Mouse (Mus musculus): ENCODE data around the gene Hcls1.

- TF ChIP-seq TAL1 (IDR thresholded peaks at IDR 0.05; ENCODE audit: low read length) (no peak), GATA1 (IDR thresholded peaks at IDR 0.05; ENCODE audit: low read length) (no peak)
Measured at GRCm38 (mm10) chr16:36931976-36932375, 2.8 kb upstream of the Hcls1 start.

Data from erythroblast, embryonic 14.5 days (primary cell).